9 mouse cellular contexts compared by ENCODE assay signal in the genomic region with DNA sequence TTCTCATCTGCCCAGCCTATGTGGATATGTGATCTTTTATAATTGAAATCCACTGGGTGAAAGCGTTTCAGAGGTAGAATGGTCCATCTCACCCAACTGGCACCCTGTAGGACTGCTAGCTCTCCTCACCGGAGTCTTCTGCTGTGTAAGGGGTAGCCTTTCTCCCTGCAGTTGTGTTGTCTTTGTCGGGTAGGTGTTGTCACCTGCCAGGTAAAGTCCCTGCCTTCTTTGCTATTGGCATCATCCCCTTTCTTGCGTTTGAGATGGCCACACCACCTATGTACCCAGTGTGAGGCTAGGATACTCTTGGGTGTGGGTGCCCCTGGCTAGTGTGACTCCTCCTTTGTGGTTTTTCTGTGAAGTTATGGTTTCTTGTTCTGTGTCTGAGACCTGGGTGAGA. TPM values are rescaled to one million over a fixed set of nuclear protein-coding genes. Genes with fewer than 3 reads are reported as not detected.
A peak's percentile ranks its signal among the peaks of the same experiment; 100 is the strongest.
DNase-seq lines count a peak whose midpoint lies in the region; ATAC-seq and TF ChIP-seq lines count a peak whose summit lies in the region.
"Had no signal": no experiment of that assay in that cellular context is flagged by ENCODE, and none has a peak within 500 bp of the region (broad histone marks: within the 10 kb centered on the region; RNA-seq: fewer than 3 reads in every experiment).

No protein-coding gene starts in this region.

- H3K4me1 ChIP-seq in kidney, adult 2 months (ENCODE audit: control insufficient read depth, insufficient read depth, low read length), result peaks cover 14% of the 10 kb centered on the region
- H3K4me1 ChIP-seq in hindbrain, embryonic 14.5 days (replicated peaks; ENCODE audit: control insufficient read depth, insufficient read depth, low read length), result peaks cover 35% of the 10 kb centered on the region
- H3K4me1 ChIP-seq in midbrain, embryonic 14.5 days (ENCODE audit: control insufficient read depth, insufficient read depth, low read length), result peaks cover 21% of the 10 kb centered on the region

- peak overlapping the region; percentile 93 for H3K9ac ChIP-seq in hindbrain, embryonic 14.5 days
- peak overlapping the region; percentile 94 for H3K9ac ChIP-seq in midbrain, embryonic 14.5 days (replicated peaks; ENCODE audit: low read length)

- H3K9me3 ChIP-seq in hindbrain, embryonic 14.5 days (ENCODE audit: control insufficient read depth, low read length), result no peaks in the 10 kb centered on the region
- H3K9me3 ChIP-seq in midbrain, embryonic 14.5 days (ENCODE audit: control insufficient read depth, low read length), result no peaks in the 10 kb centered on the region

- intact Hi-C loops in left cerebral cortex, postnatal 36 days (cut with DNase I), result loop anchor here (10.0 kb wide), 1 partner anchor 1438 kb away; a partner anchor contains a TSS

- no peak for DNase-seq in kidney, adult 2 months
- DNase-seq in kidney, postnatal 25 days, result no peak
- peak; percentile 15 for DNase-seq in c-Kit-positive CD71-positive TER-119-positive erythroid progenitor cells, embryonic 14.5 days (ENCODE audit: low spot score)
- no peak for DNase-seq in hindbrain, embryonic 14.5 days (ENCODE audit: low spot score)
- DNase-seq in midbrain, embryonic 14.5 days, result no peak
- no peak for DNase-seq in left cerebral cortex, postnatal 36 days (ENCODE audit: low spot score in 2 of 2)
- no peak for DNase-seq in left cerebral cortex, adult 11 months (ENCODE audit: low spot score)
- no peak for DNase-seq in thymus, adult 18-20 months
- DNase-seq: spleen, adult 18-20 months had no signal

- peak overlapping the region; percentile 75 for H3K4me2 ChIP-seq in hindbrain, embryonic 14.5 days (replicated peaks)
- peak overlapping the region; percentile 81 for H3K4me2 ChIP-seq in midbrain, embryonic 14.5 days (ENCODE audit: low read length)

- H3K27me3 ChIP-seq in kidney, adult 2 months (replicated peaks; ENCODE audit: control insufficient read depth, insufficient read depth, low read length), result no peaks in the 10 kb centered on the region
- no peaks in the 10 kb centered on the region for H3K27me3 ChIP-seq in hindbrain, embryonic 14.5 days (ENCODE audit: control insufficient read depth, insufficient read depth, low read length)
- no peaks in the 10 kb centered on the region for H3K27me3 ChIP-seq in midbrain, embryonic 14.5 days (ENCODE audit: control insufficient read depth, insufficient read depth, low read length)

- peaks cover 2% of the 10 kb centered on the region; the same call in 1 of the 2 replicates for H3K36me3 ChIP-seq in kidney, adult 2 months (ENCODE audit: control insufficient read depth, insufficient read depth, low read length)
- peaks cover 19% of the 10 kb centered on the region for H3K36me3 ChIP-seq in hindbrain, embryonic 14.5 days (replicated peaks; ENCODE audit: control insufficient read depth, insufficient read depth)
- H3K36me3 ChIP-seq in midbrain, embryonic 14.5 days (ENCODE audit: control insufficient read depth, insufficient read depth, low read length), result peaks cover 21% of the 10 kb centered on the region

- no peak for TF ChIP-seq POLR2A in kidney, adult 2 months (IDR thresholded peaks at IDR 0.05; ENCODE audit: low read depth, low read length)

- no peak for TF ChIP-seq CTCF in kidney, adult 2 months (conservative IDR thresholded peaks at IDR 0.05; ENCODE audit: insufficient read depth, insufficient read length, low read depth, low read length)

- ATAC-seq in hindbrain, embryonic 14.5 days (ENCODE audit: low FRiP score), result no peak
- no peak for ATAC-seq in midbrain, embryonic 14.5 days (ENCODE audit: low FRiP score, low TSS enrichment)

- H3K4me3 ChIP-seq in kidney, adult 2 months (ENCODE audit: insufficient read depth, low read depth, low read length), result peak overlapping the region; percentile 99; the same call in 1 of the 2 replicates
- peak overlapping the region; percentile 85 for H3K4me3 ChIP-seq in hindbrain, embryonic 14.5 days (replicated peaks; ENCODE audit: low read length)
- H3K4me3 ChIP-seq in midbrain, embryonic 14.5 days (replicated peaks; ENCODE audit: low read depth, low read length), result peak overlapping the region; percentile 90

- 43% methylated on average over 4 of the region's 4 CpGs for WGBS in kidney, adult 2 months
- 60% methylated on average over 4 of the region's 4 CpGs for WGBS in hindbrain, embryonic 14.5 days
- WGBS in midbrain, embryonic 14.5 days, result 73% methylated on average over 4 of the region's 4 CpGs

- no peak overlapping the region for H3K27ac ChIP-seq in kidney, adult 2 months (ENCODE audit: insufficient read depth, low read depth, low read length)
- H3K27ac ChIP-seq in hindbrain, embryonic 14.5 days, result no peak overlapping the region
- no peak overlapping the region for H3K27ac ChIP-seq in midbrain, embryonic 14.5 days (replicated peaks; ENCODE audit: low read depth, low read length)

RNA-seq across cellular contexts. Expression of a gene that starts 1.6 kb away (rescaled TPM):
- polyA plus RNA-seq in kidney, adult 2 months (2012; rRNA removed), result 41.9 and 45.0 TPM in 2 replicates
- 34.4 and 39.2 TPM in 2 replicates for polyA plus RNA-seq in hindbrain, embryonic 14.5 days (2014; fragmentation: Nextera tagmentation; extraction: Ambion mirVana)
- 36.6 and 51.2 TPM in 2 replicates for polyA plus RNA-seq in midbrain, embryonic 14.5 days (2014; fragmentation: Nextera tagmentation; extraction: Ambion mirVana)
- total RNA-seq in left cerebral cortex, postnatal 36 days (2021), result 10 to 100 TPM; 48.1 to 58.9 TPM

RNA-seq across cellular contexts. Expression of a gene that starts 16.9 kb away (rescaled TPM):
- polyA plus RNA-seq in kidney, adult 2 months (2012; rRNA removed), result 21.3 and 24.1 TPM in 2 replicates
- polyA plus RNA-seq in hindbrain, embryonic 14.5 days (2014; fragmentation: Nextera tagmentation; extraction: Ambion mirVana), result 79.5 and 80.8 TPM in 2 replicates
- 71.0 and 82.7 TPM in 2 replicates for polyA plus RNA-seq in midbrain, embryonic 14.5 days (2014; fragmentation: Nextera tagmentation; extraction: Ambion mirVana)
- 10 to 100 TPM; 49.8 to 51.9 TPM for total RNA-seq in left cerebral cortex, postnatal 36 days (2021)

RNA-seq across cellular contexts. Expression of a gene that starts 16.9 kb away (rescaled TPM):
- 7.6 and 9.9 TPM in 2 replicates for polyA plus RNA-seq in kidney, adult 2 months (2012; rRNA removed)
- polyA plus RNA-seq in hindbrain, embryonic 14.5 days (2014; fragmentation: Nextera tagmentation; extraction: Ambion mirVana), result 27.0 and 31.7 TPM in 2 replicates
- polyA plus RNA-seq in midbrain, embryonic 14.5 days (2014; fragmentation: Nextera tagmentation; extraction: Ambion mirVana), result 30.4 and 38.5 TPM in 2 replicates
- 10 to 100 TPM; 39.7 to 47.8 TPM for total RNA-seq in left cerebral cortex, postnatal 36 days (2021)

RNA-seq across cellular contexts. Expression of a gene that starts 19.0 kb away (rescaled TPM):
- polyA plus RNA-seq in kidney, adult 2 months (2012; rRNA removed), result 5.5 and 6.8 TPM in 2 replicates
- 10.5 and 11.7 TPM in 2 replicates for polyA plus RNA-seq in hindbrain, embryonic 14.5 days (2014; fragmentation: Nextera tagmentation; extraction: Ambion mirVana)
- polyA plus RNA-seq in midbrain, embryonic 14.5 days (2014; fragmentation: Nextera tagmentation; extraction: Ambion mirVana), result 10.6 TPM in 2 replicates
- 1 to 10 TPM; 6.7 to 6.8 TPM for total RNA-seq in left cerebral cortex, postnatal 36 days (2021)

RNA-seq across cellular contexts. Expression of a gene that starts 29.5 kb away (rescaled TPM):
- 722 and 885 TPM in 2 replicates for polyA plus RNA-seq in kidney, adult 2 months (2012; rRNA removed)
- 503 and 642 TPM in 2 replicates for polyA plus RNA-seq in hindbrain, embryonic 14.5 days (2014; fragmentation: Nextera tagmentation; extraction: Ambion mirVana)
- polyA plus RNA-seq in midbrain, embryonic 14.5 days (2014; fragmentation: Nextera tagmentation; extraction: Ambion mirVana), result 432 and 586 TPM in 2 replicates
- total RNA-seq in left cerebral cortex, postnatal 36 days (2021), result 100 to 1,000 TPM; 483 to 557 TPM
